Mouse (Mus musculus) telencephalon, adult 2 months (tissue): ENCODE measurements around the gene Cacna1d.

Experiments used
- DNase-seq: peaks from one replicate; pipeline ENCODE4 v3.0.0-alpha.2; 2011; ENCODE audit warnings: low read depth, low spot score

Cacna1d gene

GRCm38 (mm10) chr14:30330416-30331181 is 160.7 kb downstream of the Cacna1d start:
- no peak for DNase-seq

GRCm38 (mm10) chr14:30329109-30329508 is 162.1 kb downstream of the Cacna1d start:
- no peak for DNase-seq

GRCm38 (mm10) chr14:30327452-30327851 is 163.8 kb downstream of the Cacna1d start:
- DNase-seq: no peak

- no peak for DNase-seq
Observed at GRCm38 (mm10) chr14:30327051-30327450, 164.2 kb downstream of the Cacna1d start.

GRCm38 (mm10) chr14:30326226-30326625 is 165.0 kb downstream of the Cacna1d start:
- DNase-seq: no peak

GRCm38 (mm10) chr14:30324994-30325393 is 166.3 kb downstream of the Cacna1d start:
- no peak for DNase-seq

GRCm38 (mm10) chr14:30318715-30319437 is 172.4 kb downstream of the Cacna1d start:
- DNase-seq: no peak

- peak; percentile 80 for DNase-seq
Observed at GRCm38 (mm10) chr14:30318293-30318692, 173.0 kb downstream of the Cacna1d start.

- DNase-seq: no peak
Observed at GRCm38 (mm10) chr14:30317616-30318015, 173.6 kb downstream of the Cacna1d start.

GRCm38 (mm10) chr14:30311206-30311889 is 179.9 kb downstream of the Cacna1d start:
- DNase-seq: no peak

GRCm38 (mm10) chr14:30310236-30310635 is 181.0 kb downstream of the Cacna1d start:
- no peak for DNase-seq

GRCm38 (mm10) chr14:30306221-30306620 is 185.0 kb downstream of the Cacna1d start:
- DNase-seq: no peak

GRCm38 (mm10) chr14:30299946-30300345 is 191.3 kb downstream of the Cacna1d start:
- DNase-seq: no peak

GRCm38 (mm10) chr14:30297492-30297891 is 193.8 kb downstream of the Cacna1d start:
- DNase-seq: peak; percentile 72

- no peak for DNase-seq
Observed at GRCm38 (mm10) chr14:30292135-30292463, 199.2 kb downstream of the Cacna1d start.

- DNase-seq: no peak
Observed at GRCm38 (mm10) chr14:30291389-30292134, 199.7 kb downstream of the Cacna1d start.

GRCm38 (mm10) chr14:30284446-30284845 is 206.8 kb downstream of the Cacna1d start:
- DNase-seq: no peak

- DNase-seq: peak; percentile 67
Observed at GRCm38 (mm10) chr14:30284022-30284421, 207.2 kb downstream of the Cacna1d start.

GRCm38 (mm10) chr14:30275572-30275971 is 215.7 kb downstream of the Cacna1d start:
- DNase-seq: no peak

- no peak for DNase-seq
Observed at GRCm38 (mm10) chr14:30272976-30273375, 218.3 kb downstream of the Cacna1d start.

- DNase-seq: no peak
Observed at GRCm38 (mm10) chr14:30272523-30272922, 218.7 kb downstream of the Cacna1d start.

GRCm38 (mm10) chr14:30271856-30272255 is 219.4 kb downstream of the Cacna1d start:
- no peak for DNase-seq
